Mouse (Mus musculus) adrenal gland, adult (tissue): ENCODE results near the gene Zfhx3.

Source experiments
- DNase-seq, 2 experiments: peaks; one replicate each; pipeline ENCODE4 v3.0.0; 2022 to 2023; ENCODE audit warnings: low spot score in 1 of 2; ENCODE audit not compliant: inconsistent age in 2 of 2

Zfhx3 gene

DNA sequence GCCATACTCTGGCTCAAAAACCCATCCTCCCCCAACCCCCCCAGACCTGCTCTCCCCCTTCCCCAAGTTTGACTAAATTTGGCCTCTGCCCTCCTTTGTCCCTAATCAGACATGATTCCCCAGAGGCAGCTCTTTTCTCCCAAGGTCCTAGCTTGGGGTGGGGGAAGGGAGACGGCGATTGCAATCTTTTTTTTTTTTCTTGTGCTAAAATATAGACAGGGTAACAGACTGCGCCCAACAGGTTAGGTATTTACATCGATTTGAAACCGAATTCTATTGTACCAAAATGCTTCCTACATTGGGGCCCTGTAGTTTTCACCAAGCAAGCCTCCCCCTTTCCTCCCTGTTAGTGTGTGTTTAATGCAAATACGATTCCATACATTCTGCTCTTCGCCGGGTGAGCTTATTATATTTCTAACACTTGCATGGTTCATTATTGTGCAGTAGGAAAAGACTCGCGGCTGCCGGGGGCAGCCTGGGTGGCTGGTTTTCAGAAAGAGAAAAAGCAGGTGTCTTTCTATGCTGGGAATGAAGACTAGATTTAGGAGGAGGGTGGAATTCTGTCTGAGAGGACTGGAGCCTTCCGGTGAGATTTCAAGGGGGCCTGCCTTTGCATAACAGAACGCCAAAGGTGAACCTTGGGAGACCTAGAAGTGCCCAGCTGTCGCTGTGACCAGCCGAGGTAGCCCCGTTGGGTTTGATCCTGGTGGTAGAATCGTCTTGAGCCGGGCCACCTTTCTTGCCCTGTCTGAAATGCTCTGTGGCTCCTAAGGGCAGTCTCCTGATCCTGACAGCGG, 771.1 kb downstream of the Zfhx3 start:
- DNase-seq: peak in 1 of 2 experiments; percentile 87

DNA sequence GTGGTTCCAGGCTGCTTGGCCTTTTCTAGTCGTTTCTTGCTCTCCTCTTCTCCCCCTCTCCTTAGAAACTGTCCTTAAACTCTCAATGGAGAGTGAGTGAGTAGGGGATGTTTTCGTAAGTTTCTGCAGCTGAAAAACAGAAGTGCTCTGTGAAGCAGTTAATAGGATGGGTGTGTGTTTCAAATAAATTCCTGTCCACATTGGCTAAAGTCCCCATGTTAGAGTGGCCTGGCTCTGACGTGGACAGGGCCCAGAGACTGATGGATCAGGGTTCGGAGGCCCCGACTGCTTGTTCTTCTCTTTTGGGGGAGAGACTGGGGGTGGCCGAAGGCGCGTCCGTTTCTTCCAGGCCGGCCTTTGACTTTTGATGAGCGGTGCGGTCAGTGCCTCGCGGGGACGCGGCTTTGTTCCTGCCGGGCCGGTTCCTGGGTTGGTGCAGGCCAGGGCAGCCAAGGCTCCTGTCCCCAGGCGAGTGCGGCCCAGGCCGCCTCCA, 771.7 kb downstream of the Zfhx3 start:
- DNase-seq: peak in 1 of 2 experiments; percentile 94

DNA sequence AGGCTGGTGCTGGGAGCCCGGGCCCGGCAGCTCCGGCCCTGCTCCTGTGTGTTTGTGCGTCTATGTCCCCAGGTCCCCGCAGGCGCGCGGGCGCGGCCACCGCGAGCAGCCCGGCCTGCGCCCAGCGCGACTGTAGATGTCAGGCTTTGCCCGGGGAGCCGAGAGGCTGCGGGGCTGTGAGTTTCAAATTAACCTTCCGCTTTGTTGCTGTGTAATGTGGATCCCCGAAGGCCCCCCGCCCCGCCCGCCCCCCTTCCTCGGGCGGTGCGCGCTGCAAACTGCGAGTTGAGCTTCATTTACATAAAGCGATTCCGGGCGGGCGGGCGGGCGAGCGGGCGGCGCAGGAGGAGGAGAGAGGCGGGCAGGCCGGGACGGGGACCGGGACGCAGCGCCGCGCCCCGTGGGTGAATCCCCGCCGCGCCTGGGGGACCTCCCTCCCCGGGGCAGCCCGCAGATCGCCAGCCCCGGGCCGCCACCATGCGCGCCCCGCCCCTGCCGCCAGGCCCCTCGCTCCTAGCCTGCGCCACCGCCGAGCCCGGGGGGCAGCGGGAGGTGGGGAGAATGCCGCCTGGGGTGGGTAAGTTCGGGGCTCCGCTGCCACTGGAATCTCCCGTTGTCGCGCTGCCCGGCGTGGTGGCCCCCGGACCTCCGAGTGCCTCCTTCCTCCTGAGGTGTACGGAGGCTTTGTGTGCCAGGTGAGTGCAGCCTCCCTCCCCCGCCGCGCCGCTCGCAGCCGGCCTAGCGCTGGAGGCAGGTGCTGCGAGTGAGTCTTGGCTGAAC, 772.4 kb downstream of the Zfhx3 start:
- peak; percentile 86 to 91 for DNase-seq

DNA sequence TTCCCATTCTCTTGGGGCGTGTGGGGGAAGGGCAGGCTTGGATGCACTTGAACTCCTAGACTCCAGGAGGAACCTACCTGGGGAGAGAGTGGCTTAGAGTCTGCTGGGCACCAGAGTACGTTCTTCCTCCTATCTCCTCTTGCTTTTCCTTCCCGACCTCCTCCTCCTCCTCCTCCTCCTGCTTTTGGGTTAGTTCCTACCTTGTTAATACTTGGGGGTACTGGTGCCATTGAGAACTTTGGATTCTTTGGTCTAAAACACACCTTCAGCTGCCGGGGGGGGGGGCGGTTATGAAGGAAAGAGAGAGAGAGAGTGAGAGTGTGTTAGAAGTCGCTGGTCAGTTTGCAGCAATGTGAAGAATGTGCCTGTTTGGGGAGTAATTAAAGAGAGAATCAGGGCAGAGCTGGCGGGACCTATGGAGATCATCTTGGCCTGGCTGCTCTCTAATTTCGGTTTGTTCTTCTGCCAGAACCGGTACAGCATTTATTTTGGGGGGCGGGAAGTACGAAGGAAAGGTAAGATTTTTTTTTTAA, 773.0 kb downstream of the Zfhx3 start:
- peak in 1 of 2 experiments; percentile 70 for DNase-seq

DNA sequence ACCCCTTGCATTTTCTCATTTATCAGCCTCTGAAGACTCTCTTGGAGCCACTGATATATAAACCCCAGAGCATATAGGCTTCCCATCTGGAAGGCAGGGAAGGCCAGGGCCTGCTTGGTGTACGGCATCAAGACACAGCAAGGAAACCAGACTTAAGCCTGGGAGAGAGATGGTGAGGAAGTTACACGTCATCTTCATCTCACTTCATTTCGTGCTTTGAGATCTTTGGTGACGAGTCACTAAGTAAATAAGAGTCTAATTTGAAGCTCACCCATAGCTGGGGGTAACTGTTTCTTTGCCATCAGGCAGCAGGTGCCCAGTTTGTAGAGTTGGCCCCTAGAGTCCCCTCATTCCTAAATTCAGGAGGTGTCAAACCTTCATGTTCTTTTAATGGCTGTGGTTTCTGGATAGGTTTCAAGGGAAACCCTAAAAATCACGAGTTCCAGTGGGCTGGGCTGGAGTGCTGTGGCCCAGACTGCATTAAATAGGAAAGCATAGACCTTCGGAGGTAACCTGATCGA, 773.9 kb downstream of the Zfhx3 start:
- peak in 1 of 2 experiments; percentile 73 for DNase-seq

DNA sequence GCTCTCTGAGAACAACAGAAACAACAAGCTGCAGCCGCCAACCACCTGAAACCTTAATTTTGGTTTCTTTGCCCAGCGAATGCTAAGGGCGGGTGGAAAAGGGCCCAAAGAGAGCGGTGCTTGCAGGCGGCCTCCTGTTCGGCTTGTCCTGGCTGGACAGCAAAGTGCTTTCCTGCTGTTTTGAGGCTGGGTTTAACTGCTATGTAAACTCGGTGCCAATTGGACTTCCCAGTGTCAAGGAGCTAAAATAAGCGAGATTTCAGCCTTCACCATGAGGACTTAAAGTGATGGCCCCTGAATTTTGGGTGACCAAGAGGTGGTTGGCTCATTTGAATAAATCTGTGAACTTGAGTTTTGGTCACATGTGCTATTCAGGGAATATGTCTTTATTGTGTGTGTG, 775.1 kb downstream of the Zfhx3 start:
- peak in 1 of 2 experiments; percentile 79 for DNase-seq

DNA sequence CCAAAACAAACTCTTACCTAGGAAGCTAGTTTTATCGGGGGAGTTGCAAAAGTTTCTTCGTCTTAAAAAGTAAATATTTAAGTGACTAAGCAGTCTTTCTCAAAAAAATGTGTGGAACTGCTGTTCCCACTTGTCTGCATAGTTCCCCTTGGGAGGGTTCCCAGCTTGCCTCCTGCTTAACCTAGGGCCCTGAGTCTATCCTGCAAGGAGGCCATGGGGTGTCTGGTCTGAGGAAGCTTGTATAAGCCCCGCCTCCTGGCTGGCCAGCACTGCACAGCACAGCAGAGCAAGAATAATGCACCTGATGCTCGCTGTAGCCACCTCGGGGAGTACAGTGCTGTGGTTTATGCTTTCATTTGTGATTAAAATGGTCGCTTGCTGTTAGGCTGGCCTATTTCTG, 775.6 kb downstream of the Zfhx3 start:
- peak; percentile 74 to 90 for DNase-seq

DNA sequence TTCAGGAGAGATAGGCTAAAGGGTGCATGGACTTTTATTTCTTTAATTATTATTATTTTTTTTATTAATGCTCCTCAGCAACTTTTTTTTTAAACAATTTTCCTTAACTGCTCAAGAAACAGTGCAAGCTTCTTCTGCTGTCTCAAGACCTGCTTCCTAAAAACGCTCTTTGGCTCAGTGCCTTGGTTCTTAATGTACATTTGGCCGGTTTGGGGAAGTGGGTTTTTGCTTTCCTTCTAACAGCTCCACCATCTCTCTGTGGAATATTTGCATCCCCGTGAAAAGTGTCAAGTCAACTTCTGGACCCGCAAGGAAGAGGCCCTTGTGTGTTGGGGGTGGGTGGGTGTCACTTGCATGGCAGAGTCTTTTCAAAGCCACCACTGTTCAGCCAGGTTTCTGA, 778.4 kb downstream of the Zfhx3 start:
- DNase-seq: no peak

DNA sequence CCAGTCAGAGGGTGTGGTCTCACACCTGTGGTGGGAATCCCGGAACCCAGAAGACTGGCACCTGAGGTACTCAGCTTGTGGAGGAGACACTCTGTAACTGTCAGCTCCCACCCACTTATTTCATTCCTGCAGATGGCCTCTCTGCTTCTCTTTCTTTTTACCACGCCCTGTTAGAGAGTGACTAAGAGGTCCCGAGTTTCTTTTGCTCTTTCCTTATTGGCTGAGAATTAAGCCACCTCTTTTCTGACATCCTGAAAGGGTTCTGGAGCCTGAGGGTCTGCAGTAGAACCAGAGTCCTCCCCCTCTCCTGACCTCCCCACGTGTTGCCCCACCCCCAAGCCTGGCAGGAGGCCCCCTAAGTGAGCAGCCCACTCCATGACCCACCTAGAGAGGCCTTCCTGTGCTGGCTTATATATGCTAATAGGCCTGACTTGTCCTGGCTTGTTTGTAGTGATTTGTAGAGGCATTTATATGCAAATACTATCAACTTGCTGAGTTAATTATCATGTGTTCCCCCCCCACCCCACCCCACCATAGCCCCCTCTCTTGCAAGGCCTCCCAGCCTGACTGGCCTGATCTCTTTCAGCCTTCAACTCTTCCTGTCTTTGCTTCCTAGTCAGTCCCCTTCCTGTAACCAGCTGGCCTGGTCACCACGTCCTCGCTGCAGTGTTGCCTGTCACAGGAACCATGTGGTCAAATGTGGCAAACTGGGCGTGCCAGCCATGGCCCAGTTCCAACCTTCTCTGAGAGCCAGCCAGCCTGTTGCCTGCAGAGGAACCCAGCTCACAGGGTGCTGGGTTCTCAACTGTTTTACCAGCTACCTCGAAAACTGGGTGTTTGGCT, 780.4 kb downstream of the Zfhx3 start:
- DNase-seq: peak; percentile 88 to 96

DNA sequence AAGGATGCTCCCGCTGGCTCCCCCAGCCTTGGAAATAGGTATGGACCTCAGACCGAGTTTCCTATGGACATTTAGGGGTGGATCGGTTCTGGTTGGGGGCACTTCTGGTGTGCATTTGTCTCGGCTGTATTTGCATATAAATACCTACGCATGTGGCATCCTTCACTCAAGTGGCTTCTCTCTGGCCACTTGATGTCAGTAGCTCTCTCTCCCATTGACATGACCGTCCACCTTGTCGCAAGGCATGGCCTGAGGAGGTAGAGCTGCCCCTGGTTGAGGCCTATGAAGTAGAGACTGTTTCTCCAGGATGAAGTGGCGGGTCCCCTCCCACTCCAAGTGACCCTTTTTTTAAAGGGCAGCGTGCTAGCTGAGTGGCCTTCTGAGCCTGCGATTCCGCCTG, 781.2 kb downstream of the Zfhx3 start:
- no peak for DNase-seq

DNA sequence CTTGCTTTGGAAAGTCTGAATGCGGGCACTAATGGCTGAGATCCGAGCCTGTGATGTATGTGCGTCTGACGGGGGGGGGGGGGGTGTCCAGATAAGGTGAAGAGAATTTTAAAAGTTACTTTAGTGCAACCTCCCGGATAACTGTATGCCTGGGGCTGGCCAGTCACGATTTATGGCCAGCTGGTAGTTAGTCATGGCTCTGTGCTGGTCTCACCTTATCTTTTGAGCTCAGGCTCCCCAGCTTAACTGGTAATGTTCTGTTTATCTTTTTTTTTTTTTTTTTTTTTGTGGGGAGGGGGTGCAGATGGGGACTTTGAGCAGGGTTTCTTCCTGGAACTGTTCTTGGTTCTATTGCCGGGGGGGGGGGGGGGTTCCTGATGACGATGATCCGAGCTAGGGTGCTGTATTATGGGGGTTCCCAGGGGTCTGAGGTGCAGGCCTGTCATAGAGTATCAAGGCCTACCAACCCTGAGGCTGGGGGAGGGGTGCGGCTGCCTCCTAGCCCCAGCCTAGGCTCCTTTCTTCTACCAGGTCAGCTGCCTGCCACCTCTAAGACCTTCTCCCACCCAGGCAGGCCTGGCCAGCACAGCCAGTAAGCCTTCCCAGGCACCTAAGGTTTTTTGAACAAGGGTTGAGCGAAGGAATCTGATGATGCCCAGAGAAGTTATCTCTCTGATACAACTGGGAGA, 782.5 kb downstream of the Zfhx3 start:
- DNase-seq: no peak

DNA sequence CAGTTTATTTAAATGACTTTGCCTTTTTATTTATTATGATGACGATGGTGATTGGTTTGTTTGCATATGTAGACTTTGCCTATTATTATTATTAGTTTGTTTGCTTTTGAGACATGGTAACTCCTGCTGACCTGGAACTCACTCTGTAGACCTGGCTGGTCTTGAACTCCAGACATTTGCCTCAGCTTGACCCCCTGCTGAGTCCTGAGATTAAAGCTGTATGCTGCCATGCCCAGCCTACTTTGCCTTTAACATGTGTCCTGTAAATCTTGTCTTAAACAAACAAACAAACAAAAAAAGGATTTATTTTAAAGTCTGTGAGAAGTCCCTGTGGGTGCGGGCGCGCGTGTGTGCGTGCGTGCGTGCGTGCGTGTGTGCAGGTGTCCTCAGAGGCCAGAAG, 783.2 kb downstream of the Zfhx3 start:
- no peak for DNase-seq

DNA sequence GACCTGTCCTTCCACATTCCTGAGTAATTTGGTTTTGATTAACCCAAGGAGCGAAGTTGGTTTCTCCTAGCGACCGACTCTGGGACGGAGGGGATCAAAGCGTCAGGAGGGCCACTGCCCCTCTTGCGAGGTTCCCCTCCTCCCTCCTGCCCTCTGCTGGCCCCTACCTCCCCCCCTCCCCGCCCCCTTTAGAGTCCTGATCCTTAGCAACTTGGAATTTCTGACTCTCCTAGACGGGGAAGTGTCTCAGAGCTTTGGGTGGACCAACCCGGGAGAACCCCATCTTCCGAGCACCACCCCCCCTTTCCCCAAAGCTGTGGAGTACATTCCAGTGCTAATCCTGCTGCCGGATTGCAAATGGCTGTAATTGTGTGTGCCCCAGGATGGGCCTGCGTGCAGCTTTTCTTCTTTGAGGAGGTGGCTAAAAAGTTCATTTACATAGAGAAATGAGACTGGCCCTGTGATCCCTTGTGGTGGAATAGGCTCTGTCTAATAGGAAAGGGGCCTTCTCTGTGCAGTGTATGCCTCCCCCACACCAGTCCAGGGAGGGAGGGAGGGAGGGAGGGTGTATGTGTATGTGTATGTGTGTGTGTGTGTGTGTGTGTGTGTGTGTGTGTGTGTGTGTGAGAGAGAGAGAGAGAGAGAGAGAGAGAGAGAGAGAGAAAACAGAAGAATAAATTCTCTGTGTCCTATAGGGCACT, 784.2 kb downstream of the Zfhx3 start:
- DNase-seq: no peak

DNA sequence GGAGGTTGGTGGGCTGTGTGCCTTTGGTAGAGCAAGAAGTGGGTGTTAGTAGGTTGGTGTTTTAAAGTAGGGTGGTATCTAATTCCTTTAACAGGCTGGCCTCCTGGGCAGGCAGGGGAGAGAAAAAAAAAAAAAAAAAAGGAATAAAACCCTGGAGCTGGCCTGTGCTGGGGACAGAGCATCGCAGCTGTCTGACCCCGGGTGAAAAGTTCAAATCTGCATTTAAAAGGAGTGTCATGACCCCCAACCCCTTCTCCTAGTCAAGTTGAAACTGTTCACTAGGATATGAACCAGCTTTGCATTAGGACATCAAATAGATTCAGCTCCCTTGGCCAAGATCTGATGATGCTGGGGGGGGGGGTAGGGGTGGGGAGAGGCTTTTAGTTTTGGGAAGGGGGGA, 786.7 kb downstream of the Zfhx3 start:
- no peak for DNase-seq

DNA sequence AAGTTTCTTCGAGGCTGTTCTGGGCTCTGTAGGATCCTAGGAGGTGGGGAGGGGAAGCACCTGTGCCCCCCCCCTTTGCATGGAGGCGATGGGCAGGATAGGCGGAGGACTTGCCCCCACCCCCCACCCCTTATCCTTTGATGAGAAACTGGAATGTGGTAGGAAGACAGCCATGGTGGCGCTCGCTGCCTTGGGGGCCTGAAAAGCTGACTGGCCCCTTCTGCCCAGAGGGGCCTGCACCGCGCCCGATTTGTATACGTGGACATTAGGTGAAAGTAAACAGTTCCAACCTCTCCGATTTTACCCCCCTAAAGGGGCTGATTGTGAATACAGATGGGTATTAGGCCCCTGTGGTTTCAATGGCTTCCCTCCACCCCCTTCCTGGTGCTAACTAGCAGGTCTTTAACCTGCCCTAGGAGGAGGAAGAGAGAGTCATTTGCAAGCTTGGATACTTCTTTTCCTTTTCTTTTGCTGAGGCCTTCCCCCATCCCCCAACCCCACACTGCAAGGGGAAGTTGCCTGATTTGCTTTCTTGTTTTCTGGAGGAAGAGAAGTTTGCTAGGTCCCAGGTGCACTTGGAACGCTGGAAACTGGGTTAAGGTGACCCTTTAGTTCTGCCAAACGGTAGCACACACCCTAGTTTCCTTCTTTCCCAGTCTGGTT, 787.4 kb downstream of the Zfhx3 start:
- DNase-seq: peak in 1 of 2 experiments; percentile 44

DNA sequence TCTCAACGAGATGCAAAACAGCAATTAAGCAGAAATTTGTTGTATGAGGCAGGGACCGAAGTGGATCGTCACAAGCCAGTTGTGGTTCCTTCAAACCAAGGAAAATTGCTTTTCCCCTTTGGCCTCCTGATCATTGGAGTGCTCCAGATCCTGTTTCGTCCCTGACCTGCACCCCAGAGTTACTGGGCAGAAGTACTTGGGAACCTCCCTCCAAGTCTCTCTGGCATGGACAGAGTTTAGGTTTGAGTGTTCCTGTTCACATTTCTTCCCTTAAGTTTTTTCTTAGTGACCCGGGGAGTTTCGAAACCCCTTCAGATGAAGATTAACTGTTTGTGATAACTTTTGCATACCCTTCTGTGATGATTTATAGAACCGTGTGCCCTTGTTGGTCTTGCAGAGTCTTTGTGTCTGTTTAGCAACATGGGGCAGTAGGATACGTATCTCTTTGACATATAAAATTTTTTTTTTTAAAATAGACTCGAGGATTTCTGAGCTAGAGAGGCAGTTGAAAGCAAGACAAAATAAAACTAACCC, 788.5 kb downstream of the Zfhx3 start:
- peak in 1 of 2 experiments; percentile 76 for DNase-seq

DNA sequence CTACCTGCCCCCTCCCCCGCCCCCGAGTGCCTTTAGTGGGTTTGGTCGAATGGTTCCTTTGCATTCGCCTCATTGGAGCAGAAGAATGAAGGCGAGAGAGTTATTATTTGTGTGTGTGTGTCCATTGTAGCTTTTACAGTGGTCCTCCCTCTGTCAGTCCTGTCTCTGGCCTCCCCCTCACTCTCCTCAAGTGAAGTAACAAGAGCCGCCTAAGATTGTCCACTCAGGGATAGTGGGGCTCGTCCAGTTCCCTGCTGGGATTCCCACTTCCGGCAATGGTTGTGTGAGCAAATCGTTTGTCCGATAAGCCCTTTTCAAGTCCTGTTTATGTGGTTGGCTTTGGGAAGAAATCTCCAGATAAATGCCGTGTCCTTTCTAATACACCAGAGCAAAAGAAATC, 790.1 kb downstream of the Zfhx3 start:
- no peak for DNase-seq

DNA sequence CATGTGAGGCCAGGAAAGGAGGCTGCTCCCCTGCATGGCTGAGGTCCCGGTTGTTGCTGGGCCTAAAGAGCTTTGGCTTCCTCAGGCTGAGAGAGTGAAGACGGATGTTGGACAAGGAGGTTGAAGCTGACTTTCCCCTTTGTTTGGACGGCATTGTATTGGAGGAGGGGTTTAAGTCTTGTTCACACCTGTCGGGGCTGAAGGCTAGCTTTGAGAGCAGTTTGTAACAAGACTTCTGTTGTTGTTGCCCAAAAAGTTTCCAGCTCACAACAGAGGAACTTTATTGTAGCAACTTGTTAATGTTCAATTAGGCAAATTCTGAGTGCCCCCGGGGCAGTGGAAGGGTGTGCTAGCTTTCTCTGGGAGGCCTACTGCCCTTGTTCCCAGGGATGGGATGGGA, 790.9 kb downstream of the Zfhx3 start:
- no peak for DNase-seq

DNA sequence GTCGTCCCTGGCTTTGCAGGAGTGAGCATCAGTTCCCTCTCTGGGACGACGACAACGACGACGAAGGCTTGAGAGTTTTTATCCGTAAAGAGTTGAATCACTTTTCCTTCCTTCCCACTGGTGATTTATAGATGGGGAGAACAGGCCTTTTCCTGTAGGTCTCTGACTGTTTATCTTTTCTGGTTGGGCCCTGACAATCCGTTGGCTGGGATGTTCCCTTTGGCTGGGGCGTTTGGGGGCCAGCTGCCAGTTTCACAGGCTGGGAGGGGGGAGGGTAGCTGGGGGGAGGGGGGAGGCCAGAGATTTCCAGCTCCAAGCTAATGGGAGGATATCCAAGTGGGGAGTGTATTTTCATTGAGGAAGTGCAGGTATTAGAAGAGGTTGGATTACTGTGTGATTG, 794.0 kb downstream of the Zfhx3 start:
- DNase-seq: peak; percentile 43 to 71
